Mouse (Mus musculus): Measurements from ENCODE around the gene Rsad2.
"Not testable (repeated sequence)": the region's sequence is repeated elsewhere in the genome, so short reads cannot be mapped to it uniquely, and the experiment has no call there.

The Rsad2 gene

GRCm38 (mm10) chr12:26456028-26456698 lies at the start of gene Rsad2:
Gene Rsad2, minus strand, starts transcription at chr12:26456452.
- peak; percentile 7 for DNase-seq

GRCm38 (mm10) chr12:26501042-26501441 lies 44.8 kb upstream of the Rsad2 start:
- no peak for DNase-seq

- DNase-seq: no peak
Measured at GRCm38 (mm10) chr12:26489942-26490341, 33.7 kb upstream of the Rsad2 start.

- no peak for DNase-seq
Measured at GRCm38 (mm10) chr12:26488617-26489274, 32.5 kb upstream of the Rsad2 start.

GRCm38 (mm10) chr12:26487874-26488616 lies 31.8 kb upstream of the Rsad2 start:
- no peak for DNase-seq

- not testable (repeated sequence) for DNase-seq
Measured at GRCm38 (mm10) chr12:26485738-26486580, 29.7 kb upstream of the Rsad2 start.

GRCm38 (mm10) chr12:26478196-26479004 lies 22.1 kb upstream of the Rsad2 start:
- no peak for DNase-seq

GRCm38 (mm10) chr12:26477198-26477597 lies 20.9 kb upstream of the Rsad2 start:
- no peak for DNase-seq

- no peak for DNase-seq
Measured at GRCm38 (mm10) chr12:26473746-26474145, 17.5 kb upstream of the Rsad2 start.

GRCm38 (mm10) chr12:26472770-26473481 lies 16.7 kb upstream of the Rsad2 start:
- DNase-seq: no peak

GRCm38 (mm10) chr12:26471376-26471775 lies 15.1 kb upstream of the Rsad2 start:
- DNase-seq: no peak

GRCm38 (mm10) chr12:26470042-26470409 lies 13.8 kb upstream of the Rsad2 start:
- DNase-seq: no peak

- peak; percentile 90 for DNase-seq
Measured at GRCm38 (mm10) chr12:26469098-26470041, 13.1 kb upstream of the Rsad2 start, which contains the start of gene Cmpk2. Gene Cmpk2, plus strand, starts transcription at chr12:26469204.

GRCm38 (mm10) chr12:26465600-26465999 lies 9.3 kb upstream of the Rsad2 start:
- DNase-seq: no peak

- no peak for DNase-seq
Measured at GRCm38 (mm10) chr12:26460091-26460490, 3.8 kb upstream of the Rsad2 start.

- no peak for DNase-seq
Measured at GRCm38 (mm10) chr12:26454682-26455081, 1.6 kb downstream of the Rsad2 start.

- DNase-seq: no peak
Measured at GRCm38 (mm10) chr12:26452951-26453350, 3.3 kb downstream of the Rsad2 start.

- DNase-seq: no peak
Measured at GRCm38 (mm10) chr12:26451150-26451549, 5.1 kb downstream of the Rsad2 start.

- DNase-seq: no peak
Measured at GRCm38 (mm10) chr12:26449483-26449882, 6.8 kb downstream of the Rsad2 start.
